Mouse (Mus musculus) spleen, embryonic (tissue): Measurements from ENCODE around the gene Wdr73.

Experiments
- CTCF ChIA-PET: fragments of 350-600 bp; sonication (Branson Sonifier 250); formaldehyde crosslinking; loops from one replicate; lab custom pipeline; 2022; lab: Charles Lee

Wdr73 gene

DNA sequence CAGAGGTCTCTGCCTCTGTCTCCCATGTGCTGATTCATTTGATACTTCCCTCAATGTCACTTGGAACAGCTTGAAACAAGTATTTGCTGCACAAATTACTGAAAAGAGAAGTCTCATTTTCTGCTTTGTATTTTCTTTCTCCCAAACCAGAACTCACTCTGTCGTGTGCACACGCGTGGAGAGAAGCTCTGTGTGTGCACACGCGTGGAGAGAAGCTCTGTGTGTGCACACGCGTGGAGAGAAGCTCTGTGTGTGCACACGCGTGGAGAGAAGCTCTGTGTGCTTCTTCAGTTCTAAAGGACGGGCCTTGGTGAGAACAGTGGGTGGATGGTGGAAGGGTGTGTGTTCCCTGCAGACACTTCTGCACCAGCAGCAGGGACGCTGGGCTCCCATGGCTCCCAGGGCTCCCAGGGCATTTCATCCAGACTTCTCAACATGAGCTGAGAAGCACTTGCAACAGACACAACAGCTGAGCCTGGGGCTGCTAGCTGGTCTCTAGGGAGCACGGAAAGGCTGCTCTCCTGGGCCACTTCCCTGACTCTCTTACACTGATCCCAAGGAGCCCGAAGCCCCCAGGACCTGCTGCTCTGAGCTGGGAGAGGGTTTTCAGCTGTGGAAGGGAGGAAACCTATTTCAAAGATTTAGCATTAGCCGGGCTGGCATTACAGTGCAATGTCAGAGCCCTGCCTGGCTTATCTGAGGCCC lies 6.1 kb downstream of the Wdr73 start:
- CTCF ChIA-PET: no interaction called here

DNA sequence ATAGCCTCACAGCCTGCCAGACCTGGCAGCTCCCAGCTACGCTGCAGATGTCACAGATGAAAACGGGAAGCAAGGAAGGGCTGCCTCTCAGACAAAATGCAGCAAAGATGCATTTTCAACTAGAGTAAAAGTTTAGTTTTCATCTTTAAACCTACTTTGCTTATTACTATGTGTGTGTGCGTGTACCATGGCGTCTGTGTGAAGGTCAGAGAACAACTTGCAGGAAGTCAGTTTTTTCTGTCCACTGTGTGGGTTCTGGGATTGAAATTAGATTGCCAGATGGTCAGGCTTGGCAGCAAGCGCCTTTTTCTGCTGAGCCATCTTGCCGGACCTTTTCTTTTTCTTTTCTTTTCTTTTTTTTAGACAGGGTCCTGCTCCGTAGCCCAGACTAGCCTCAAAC lies 6.9 kb downstream of the Wdr73 start:
- CTCF ChIA-PET: no interaction called here

DNA sequence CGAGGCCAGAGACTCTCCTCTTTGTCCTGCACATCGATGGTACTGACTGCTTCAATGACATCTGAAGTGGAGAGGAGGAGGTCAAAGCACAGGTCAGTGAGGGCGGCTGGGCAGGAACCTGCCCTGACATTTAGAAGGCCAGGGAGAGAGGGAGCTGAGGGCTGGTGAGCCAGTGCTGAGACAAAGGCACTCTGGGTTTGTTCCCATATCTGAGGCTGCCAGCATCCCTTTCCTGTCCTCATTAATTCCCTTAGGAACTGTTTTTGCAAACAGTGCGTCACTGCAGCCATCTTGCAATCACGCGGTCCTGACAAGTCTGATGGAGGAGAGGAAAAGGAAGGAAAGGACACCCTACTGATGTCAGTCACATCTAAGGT lies 7.3 kb downstream of the Wdr73 start:
- CTCF ChIA-PET: no interaction called here

DNA sequence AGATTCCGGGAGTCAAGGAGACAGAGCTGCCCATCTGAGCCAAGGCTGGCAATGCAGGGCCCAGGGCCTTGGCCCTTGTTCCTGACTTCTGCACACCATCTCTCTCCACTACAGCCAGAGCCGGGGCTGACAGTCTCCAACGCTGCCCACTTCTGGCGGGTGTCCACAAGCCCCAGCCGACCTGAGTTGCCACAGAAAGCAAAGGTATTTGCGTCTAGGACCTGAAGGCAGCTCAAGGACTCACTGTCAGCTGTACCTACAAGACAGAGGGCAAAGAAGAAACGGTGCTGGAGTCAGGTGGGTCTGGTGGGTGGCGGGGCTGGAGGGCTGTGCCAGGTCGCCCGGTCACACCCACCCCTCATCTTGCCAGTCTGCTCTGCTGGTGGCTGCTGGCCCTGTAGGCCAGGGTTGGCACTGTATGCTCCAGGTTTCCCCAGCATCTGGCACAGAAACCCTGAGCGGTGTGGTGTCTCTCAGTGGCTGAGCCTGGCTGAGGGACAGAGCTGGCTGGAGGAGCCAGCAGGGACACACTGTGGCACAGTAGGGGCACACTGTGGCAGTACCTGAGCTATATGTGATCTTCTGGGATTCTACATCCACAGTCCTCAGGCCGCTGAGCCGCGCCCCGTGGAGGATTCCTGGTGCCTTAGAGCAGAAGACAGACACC lies 7.8 kb downstream of the Wdr73 start:
- CTCF ChIA-PET: interaction anchor here (0.7 kb wide), 1 partner anchor 11 kb away, joined by 3 read pairs; no protein-coding TSS in a partner anchor

DNA sequence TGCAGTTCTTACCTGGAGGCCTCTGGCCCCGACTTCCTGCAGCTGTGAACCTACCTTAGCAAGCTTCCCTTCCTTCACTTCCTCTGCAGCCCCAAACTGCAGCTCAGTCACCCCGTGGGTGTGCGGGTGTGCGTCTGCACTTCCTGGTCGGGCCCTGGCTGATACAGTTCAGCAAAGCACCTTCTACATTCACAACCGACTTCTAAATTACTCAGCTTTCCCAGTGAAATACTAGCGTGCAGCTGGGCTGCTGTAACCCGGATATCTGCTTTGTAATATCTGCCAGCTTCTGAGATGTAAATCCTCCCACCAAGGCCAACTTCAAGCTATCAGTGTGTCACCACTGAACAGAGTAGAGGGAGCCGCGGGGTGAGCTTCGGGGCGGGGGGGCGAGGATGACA lies 11.2 kb downstream of the Wdr73 start:
- CTCF ChIA-PET: interaction anchor here (0.6 to 0.7 kb wide), 3 partner anchors 88 to 293 kb away, joined by 3 to 6 read pairs (median 4); no protein-coding TSS in a partner anchor

DNA sequence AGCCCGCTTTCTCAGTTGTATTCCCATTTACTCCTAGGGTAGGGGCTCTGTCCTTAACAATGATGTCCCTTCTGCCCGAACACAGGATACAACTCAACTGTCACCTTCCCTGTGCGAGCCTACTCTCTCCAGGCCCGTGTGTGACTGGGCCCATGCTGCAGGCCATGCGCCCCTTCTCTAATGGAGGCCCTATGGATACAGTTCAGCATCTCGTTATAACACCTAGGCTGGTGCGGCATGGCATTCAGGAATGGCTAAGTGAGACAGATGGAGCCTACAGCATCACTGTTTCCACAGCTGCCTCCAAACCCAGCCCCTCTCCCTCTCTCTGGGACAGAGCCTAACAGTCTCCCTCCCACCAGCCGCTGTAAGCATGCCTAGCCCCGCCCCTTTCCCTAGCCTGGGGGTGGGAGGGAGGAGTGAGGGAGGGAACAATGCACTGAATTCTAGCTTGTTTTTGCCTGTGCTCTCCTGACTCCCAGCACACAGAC lies 12.0 kb downstream of the Wdr73 start:
- CTCF ChIA-PET: no interaction called here

DNA sequence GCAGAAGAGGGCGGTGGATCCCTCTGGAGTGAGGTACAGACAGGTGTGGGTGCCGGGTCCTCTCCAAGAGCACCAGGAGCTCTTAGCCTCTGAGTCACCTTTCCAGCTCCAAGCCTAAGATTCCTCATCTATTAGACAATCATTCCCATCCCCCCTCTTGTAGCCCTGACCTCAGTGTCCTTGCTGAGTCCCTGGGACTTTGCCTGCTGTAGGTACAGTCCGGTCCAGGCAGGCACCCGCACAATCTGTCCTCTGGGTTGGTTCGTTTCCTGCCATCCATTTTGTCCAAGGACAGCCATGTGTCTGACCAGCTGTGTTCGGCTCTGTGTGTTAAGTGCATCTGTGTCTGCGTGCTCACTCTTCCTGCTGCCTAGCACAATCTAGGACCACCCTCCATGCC lies 12.5 kb downstream of the Wdr73 start:
- CTCF ChIA-PET: interaction anchor here (0.7 kb wide), 1 partner anchor 40 kb away, joined by 3 read pairs; no protein-coding TSS in a partner anchor

DNA sequence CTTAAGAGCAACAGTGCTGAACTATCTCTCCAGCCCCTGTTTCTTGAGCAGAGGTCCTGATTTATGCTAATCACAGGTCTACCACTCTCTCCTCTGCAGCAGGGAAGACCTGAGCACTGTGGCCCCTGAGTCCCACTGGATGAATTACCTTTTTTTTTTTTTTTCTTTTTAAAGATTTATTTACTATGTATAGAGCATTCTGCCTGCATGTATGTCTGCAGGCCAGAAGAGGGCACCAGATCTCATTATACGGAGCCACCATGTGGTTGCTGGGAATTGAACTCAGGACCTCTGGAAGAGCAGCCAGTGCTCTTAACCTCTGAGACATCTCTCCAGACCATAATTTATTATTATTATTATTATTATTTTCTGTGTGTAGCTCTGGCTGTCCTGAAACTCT lies 15.4 kb downstream of the Wdr73 start:
- CTCF ChIA-PET: interaction anchor here (0.7 kb wide), 1 partner anchor 308 kb away, joined by 5 read pairs; no protein-coding TSS in a partner anchor

DNA sequence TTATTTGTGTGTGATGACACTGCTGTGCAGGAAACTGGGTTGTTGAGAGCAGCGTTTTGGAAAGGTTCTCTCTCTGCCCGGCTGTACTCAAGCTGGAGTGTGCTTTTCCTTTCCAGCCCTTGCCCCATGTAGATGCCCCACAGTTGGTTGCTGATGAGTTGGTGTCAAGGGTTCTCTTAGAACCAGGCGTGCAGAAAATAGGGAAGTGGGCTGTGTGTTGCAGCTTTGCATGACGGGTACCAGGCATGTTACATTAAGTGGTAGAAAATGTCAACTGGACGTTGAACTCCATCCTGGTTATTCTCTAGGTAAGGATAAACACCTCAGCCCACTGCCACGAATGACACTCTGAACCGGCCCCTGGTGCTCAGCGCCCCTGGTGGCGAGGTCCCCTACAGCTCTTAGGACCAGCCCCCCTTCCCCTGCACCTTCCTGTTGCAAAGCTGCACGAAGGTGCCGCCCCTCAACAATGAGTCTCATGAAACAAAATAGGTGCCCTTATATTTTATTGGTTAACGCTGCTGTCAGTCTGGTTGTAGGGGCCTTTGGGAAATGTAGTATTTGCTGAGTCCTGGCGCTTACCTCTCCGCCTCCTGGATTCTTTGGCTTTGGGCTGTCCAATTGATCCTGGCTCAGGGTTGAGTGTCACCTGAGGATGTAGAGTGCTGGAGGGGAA lies 18.1 kb downstream of the Wdr73 start:
- CTCF ChIA-PET: no interaction called here

DNA sequence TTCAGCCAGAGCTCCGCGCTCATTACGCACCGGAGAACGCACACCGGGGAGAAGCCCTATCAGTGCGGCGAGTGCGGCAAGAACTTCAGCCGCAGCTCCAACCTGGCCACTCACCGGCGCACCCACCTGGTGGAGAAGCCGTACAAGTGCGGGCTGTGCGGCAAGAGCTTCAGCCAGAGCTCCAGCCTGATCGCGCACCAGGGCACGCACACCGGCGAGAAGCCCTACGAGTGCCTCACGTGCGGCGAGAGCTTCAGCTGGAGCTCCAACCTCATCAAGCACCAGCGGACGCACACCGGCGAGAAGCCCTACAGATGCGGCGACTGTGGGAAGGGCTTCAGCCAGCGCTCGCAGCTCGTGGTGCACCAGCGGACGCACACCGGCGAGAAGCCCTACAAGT lies 25.3 kb downstream of the Wdr73 start:
- CTCF ChIA-PET: no interaction called here

DNA sequence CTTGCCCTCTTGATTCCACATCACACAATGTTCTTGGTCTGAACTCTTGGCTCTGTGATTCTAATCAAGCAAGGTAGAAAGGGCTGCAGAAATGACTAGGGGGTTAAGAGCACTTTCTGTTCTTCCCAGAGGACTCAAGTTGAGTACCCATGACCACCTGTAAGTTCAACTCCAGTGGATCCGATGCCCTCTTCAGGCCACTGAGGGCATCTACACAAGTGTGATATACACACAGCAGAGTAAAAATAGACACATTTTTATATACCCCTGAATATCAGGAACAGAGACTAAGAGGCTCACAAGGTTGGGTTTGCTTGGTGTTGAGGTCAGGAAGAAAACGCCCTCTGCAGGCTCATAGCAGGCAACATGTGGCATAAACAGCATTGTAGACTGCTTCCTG lies 27.4 kb downstream of the Wdr73 start:
- CTCF ChIA-PET: no interaction called here

DNA sequence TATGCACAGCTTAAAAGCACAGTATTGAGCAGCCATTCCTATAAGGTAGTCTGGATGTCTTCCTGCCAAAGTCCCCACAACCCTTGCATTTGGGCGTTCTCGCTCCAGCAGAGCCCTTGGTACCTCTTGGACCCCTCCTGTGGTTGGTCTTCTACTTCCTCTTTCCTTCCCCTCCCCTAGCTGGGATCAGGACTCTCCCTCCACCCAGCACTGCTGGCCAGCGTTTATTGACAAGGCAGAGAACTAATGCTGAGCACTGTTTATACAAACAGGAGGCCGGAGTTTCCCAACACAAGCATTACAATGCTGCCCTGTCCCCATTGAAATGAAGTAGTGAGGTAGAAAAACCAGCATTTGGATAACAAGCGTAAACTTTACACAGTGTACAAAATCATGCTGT lies 28.0 kb downstream of the Wdr73 start:
- CTCF ChIA-PET: no interaction called here

DNA sequence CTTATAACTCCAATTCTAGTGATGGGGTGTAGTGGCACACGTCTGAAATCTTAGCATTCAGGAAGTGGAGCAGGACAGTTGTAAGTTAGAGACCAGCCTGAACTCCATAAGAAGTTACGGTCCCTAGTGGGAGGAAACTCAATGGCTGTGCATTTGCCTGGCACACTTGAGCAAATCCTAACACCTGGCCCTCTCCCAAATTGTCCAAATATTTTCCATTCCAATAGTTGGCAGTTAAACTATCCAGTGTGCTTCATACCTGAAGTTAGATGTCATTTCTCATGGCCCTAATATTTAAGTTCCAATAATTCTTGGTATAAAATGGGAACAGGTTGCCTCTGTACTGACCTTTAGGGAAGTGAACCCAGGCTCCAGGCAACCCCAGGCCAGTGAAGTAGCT lies 32.4 kb downstream of the Wdr73 start:
- CTCF ChIA-PET: no interaction called here

DNA sequence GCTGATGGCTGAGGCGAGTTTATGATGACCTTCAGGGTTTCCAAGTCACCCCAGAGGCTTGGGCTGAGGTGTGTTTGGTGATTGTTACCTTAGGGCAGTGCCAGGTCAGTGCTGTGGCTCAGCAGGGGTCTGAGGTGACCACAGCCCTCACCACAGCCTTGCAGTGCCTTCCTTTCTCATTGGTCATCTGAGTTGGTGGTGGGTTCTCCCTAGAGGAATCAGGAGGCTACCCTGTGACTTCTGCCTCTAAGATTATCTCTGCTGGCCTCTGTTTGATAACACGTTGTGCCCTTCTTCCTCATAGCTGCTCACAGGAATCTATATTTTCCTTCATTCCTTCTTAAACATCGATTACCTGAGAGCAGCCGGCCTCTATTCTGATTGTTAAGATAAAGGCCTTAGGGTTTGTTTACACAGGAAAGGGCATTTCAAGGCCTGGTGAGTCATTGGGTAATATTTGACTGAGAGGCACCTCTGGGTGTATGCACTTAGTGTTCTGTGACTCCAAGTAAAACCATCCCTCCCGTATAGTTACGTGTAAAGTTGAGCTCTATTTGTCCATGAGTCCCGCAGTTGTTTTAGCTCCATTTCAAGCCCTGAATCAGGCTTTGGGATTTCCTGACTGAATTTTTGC lies 34.4 kb downstream of the Wdr73 start:
- CTCF ChIA-PET: no interaction called here

DNA sequence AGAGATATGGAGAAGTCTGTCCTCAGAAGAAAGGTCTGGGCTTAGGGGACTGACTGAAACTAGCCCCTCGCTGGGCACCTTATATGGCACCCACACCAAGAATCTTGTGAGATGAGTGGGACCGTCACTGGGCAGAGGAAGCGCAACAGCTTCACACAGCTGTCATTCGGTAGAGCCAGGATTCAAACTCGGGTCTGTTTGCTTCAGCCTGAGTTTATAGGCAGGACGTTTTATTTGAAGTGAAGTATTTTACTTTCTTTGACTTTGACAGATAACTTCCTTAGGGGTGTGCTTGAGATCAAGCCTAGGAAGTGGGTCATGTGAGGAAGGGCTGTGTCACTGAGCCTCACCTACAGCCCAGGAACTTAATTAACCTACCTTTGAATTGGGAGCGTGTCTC lies 35.5 kb downstream of the Wdr73 start:
- CTCF ChIA-PET: no interaction called here

DNA sequence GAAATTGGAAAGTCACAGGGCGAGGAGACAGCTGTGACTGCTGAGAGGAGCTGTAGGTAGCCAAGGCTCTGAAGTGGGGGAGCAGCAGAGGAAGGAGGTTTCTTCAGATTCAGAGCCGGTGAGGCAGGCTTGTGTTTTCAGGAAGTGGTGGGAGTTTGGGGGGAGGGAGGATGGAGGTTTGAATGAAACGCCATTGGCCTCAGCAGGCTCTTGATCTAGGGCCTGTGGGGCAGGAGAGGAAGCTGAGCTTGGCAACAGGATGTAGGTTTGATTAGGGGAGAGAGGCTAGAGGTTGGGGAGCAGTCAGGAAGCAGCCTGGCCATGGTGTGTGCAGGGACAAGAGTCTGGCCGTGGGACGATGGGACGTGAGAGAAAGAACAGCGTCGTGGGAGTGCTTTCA lies 36.2 kb downstream of the Wdr73 start:
- CTCF ChIA-PET: no interaction called here

DNA sequence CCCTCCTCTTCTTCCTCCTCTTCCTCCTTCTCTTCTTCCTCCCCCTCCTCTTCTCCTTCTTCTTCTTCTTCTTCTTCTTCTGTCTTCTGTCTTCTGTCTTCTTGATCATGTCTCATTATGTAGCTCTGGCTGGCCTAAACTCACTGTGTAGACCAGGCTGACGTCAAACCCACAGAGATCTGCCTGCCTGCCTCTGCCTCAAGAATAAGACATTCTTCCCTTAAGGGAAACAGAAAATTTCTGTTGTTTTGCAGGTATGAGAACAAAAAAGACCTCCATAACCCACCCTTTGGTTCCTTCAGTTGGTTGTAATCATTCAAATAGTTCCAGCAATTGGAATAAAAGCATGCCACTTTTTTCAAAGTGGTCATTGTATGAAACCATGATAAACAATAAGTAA lies 36.9 kb downstream of the Wdr73 start:
- CTCF ChIA-PET: interaction anchor here (0.6 to 0.7 kb wide), 2 partner anchors 11 to 94 kb away, joined by 3 to 8 read pairs; no protein-coding TSS in a partner anchor

DNA sequence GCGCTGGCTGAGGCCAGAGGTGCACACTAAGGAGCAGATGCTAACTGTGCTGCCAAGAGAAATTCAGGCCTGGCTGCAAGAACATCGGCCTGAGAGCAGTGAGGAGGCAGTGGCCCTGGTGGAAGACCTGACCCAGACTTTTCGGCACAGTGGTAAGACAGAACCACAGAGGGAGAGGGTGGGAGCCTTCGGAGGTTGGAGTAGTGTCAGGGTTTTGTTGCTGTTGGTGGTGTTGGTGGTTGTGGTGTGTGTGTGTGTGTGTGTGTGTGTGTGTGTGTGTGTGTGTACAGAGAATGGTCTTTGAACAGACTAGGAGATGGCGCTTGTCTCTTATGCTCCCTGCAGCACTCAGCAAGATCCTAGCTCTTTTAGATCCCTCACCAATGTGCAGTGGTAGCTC lies 37.5 kb downstream of the Wdr73 start:
- CTCF ChIA-PET: interaction anchor here (0.7 kb wide), 1 partner anchor 10 kb away, joined by 8 read pairs; no protein-coding TSS in a partner anchor

DNA sequence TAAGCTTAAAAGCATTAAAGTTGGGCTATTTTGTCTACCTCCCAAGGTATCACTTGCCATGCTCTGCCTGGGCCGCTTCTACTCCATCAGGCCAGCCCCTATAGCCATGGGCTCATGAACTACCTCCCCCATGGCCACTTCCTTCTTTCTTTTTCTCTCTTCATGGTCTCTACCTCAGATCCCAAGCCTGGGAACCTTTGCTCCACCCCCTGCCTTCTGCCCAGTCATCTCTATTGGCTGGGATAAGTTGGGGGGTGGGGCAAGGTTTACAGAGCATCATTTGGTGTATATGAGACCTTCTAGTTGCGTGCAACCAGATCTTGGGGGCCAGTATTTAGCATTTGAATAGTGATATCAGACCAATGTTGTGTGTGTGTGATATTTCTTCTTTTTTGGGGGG lies 38.6 kb downstream of the Wdr73 start:
- CTCF ChIA-PET: no interaction called here

DNA sequence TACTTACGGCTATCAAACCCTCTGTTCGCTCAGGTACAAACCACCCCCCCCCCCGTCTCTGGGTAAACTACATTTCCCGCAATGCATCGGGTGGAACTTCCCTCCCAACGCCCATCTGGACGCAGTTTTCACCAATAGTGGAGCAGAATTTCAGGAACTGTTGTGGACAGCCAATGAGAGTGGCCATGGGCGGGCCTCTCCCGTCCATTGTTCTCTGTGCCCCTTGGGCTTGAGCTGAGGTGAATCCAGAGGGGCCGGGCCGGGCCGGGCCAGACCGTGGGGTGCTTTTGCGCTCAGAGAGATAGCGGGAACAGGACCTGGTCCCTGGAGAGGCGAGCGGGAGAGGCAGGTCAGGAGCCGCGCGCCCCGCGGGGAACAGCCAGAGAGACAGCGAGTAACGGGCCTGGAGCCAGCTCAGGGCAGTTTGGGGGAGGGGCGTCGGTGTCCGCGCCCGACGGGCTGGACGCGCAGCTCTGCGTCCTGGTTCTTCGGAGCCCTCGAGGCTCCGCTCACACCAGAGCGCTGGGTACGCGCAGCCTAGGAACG lies 40.3 kb downstream of the Wdr73 start, which contains the start of gene Zscan2:
Gene Zscan2 (plus strand): TSS at position 192 of the 546 bp plus-strand sequence.
- CTCF ChIA-PET: interaction anchor here (0.5 to 0.8 kb wide), 4 partner anchors 14 to 165 kb away, joined by 3 to 7 read pairs (median 4); no protein-coding TSS in a partner anchor

DNA sequence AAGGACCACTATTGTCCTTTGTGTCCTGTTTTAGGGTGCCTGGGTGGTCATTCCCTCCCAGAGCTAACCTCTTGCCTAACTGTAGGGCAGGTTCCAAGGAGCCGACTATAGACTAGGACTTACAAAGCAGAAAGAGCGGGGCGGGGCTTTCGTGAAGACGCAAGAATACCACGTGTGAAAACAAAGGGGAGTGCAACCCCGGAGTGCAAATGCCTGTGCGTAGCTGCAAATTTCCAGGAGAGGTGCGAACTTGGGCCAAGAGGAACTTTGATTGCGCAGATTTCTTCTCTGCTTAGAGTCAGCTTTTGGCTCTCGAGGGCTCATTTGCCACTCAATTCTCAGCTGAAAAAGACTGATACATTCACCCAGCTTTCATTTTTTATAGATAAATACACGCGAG lies 40.8 kb downstream of the Wdr73 start:
- CTCF ChIA-PET: interaction anchor here (0.6 to 0.8 kb wide), 3 partner anchors 27 to 165 kb away, joined by 3 to 7 read pairs (median 3); no protein-coding TSS in a partner anchor
